Mouse (Mus musculus) hindbrain, postnatal 0 days (tissue): Measurements from ENCODE around the gene Top2a. TPM values are rescaled to one million over a fixed set of nuclear protein-coding genes. Genes with fewer than 3 reads are reported as not detected.

ENCODE experiments used
- ATAC-seq: fragments of 200-750 bp; cut with Nextera tagmentation; 2 replicates; pipeline ENCODE4 v1.8.0; 2017; ENCODE audit warnings: mild to moderate bottlenecking, moderate TSS enrichment, moderate library complexity
- DNase-seq: peaks from one replicate; pipeline ENCODE4 v3.0.0-alpha.2; 2015; ENCODE audit warnings: low spot score
- H3K27ac ChIP-seq: fragments of 300-500 bp; sonication (generic); 2 replicates; pipeline ENCODE4 v1.5.1; 2014; ENCODE audit warnings: mild to moderate bottlenecking
- H3K27me3 ChIP-seq: fragments of 300-500 bp; sonication (generic); 2 replicates; pipeline ENCODE4 v1.6.1; 2014; ENCODE audit warnings: low read length, mixed read lengths; ENCODE audit not compliant: insufficient read depth
- H3K36me3 ChIP-seq: fragments of 300-500 bp; sonication (generic); 2 replicates; pipeline ENCODE4 v1.6.1; 2014; ENCODE audit warnings: low read length, mixed read lengths; ENCODE audit not compliant: insufficient read depth
- H3K4me1 ChIP-seq: fragments of 300-500 bp; sonication (generic); 2 replicates; pipeline ENCODE4 v1.6.1; 2014; ENCODE audit warnings: antibody characterized with exemption, low read length, mixed read lengths; ENCODE audit not compliant: insufficient read depth
- H3K4me2 ChIP-seq: fragments of 300-500 bp; sonication (generic); 2 replicates; pipeline ENCODE4 v1.6.1; 2014; ENCODE audit warnings: low read depth, mild to moderate bottlenecking, low read length, moderate library complexity, mixed read lengths
- H3K4me3 ChIP-seq: fragments of 300-500 bp; sonication (generic); 2 replicates; pipeline ENCODE4 v1.5.1; 2014; ENCODE audit warnings: low read length
- H3K9ac ChIP-seq: fragments of 300-500 bp; sonication (generic); replicated peaks from 2 replicates; pipeline ENCODE4 v1.6.1; 2014; ENCODE audit warnings: mild to moderate bottlenecking, low read length, moderate library complexity, mixed read lengths
- H3K9me3 ChIP-seq: fragments of 300-500 bp; sonication (generic); 2 replicates; pipeline ENCODE4 v1.6.1; 2016; ENCODE audit warnings: low read length, mixed read lengths
- CTCF ChIP-seq: IDR thresholded peaks from 2 replicates; pipeline ENCODE4 v1.5.1; 2016; ENCODE audit warnings: antibody characterized with exemption, control low read depth, low read depth
- WGBS: fragments of 180-500 bp; shearing (Covaris S2); extraction: QIAGEN DNeasy Blood & Tissue Kit; methylation state at CpG from one replicate; pipeline ENCODE4 v1.1.7; 2014; 5-methylcytosine and 5-hydroxymethylcytosine counted together
- polyA plus RNA-seq: library from polyadenylated mRNA; unstranded; fragments of >200 nt; fragmentation: Nextera tagmentation; extraction: Ambion mirVana; gene quantifications from 2 replicates; pipeline ENCODE4 v1.2.1, GENCODE M21; 2015
- total RNA-seq: library from RNA; depleted of rRNA; stranded (reverse); fragments of >200 nt; gene quantifications from 2 replicates; pipeline ENCODE4 v1.2.3, GENCODE M21; 2014

Gene Top2a
- total and polyA plus RNA-seq, 2 experiments from 2014 or later = 34.2 to 44.4 TPM

DNA sequence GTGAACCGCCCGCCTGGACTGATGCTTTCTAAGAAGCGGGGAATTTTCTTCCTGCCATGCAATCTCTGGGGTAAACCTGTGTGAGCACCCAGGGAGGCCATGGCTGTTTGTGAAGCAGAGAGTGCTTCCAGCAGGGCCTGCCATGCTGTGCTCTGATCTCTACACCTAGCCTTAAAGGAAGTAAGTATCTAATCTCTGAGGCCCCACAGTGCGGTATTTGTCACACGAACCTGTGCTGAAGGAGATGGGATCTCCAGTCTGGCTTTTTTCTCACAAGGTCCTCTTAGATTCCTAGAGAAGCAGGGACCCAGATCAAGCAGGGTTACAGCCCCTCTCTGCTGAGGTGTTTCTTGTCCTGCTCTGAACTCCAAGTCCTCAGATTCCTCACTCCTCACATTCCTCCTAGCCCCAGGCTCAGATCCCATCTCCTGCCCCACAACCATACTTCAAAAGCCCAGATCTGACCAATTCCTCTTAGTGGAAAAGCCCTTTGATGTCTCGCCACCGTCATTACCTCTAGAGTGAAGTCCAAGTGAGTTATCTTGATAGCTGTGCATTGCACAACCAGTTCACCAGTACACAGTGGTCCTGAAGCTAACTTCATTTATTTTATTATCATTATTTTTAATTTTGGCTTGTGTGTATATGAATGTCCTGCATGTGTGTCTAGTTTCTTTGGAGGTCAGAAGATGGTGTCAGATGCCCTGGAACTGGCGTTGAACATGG lies 39.6 kb upstream of the Top2a start:
- no peak for TF ChIP-seq CTCF
- Histone ChIP-seq H3K27ac (no peak overlapping the region), H3K9me3 (no peaks in the 10 kb centered on the region; the same call in 1 of the 2 replicates), H3K9ac (no peak overlapping the region), H3K4me2 (no peak overlapping the region), H3K27me3 (no peaks in the 10 kb centered on the region), H3K4me1 (no peaks in the 10 kb centered on the region), H3K36me3 (no peaks in the 10 kb centered on the region), H3K4me3 (no peak overlapping the region)
- DNase-seq (no peak), ATAC-seq (no peak)
- 50% methylated on average over 8 of the region's 8 CpGs for WGBS

DNA sequence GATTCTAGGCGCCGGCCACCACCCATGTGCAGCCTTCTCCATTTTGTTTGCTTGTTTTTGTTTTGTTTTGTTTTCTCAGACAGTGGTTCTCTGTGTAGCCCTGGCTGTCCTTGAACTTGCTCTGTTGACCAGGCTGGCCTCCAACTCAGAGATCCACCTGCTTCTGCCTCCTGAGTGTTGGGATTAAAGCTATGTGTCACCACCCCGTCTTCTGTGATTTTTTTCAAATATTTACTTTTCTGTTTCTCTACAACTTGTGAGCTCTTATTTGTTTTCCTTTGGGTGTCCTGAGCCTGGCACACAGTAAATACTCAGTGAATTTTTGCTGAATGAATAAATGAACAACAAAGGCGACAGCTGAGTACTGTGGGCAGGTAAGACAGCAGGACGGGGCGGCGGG lies 38.7 kb upstream of the Top2a start:
- ATAC-seq = no peak
- Histone ChIP-seq H3K4me3 (no peak overlapping the region), H3K36me3 (no peaks in the 10 kb centered on the region), H3K27ac (no peak overlapping the region), H3K4me2 (no peak overlapping the region), H3K9ac (no peak overlapping the region), H3K27me3 (no peaks in the 10 kb centered on the region), H3K9me3 (no peaks in the 10 kb centered on the region; the same call in 1 of the 2 replicates), H3K4me1 (no peaks in the 10 kb centered on the region)
- TF ChIP-seq CTCF = no peak
- 82% methylated on average over 7 of the region's 7 CpGs for WGBS
- DNase-seq = no peak

DNA sequence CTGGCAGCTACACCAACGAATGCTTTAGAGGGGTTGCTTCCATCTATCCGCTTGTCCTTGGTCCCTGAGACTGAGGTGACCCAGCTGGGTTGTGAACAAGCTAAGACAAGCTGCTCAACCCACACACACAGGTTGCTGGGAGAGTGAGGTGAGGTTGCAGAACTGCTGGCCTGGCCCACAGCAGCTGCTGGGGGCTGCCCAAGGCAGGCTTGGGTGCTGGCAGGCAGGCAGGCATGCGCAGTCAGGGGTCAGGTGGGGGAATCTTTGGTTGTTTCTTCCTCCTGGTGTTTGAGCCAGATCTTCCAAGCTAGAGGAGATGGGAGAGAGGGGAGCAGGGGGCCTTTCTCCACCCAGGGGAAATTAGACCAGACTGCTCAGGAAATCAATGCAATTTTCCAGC lies 36.4 kb upstream of the Top2a start:
- WGBS = 93% methylated on average over 3 of the region's 3 CpGs
- TF ChIP-seq CTCF = no peak
- no peaks in the 10 kb centered on the region for H3K36me3 ChIP-seq
- H3K4me1 ChIP-seq = no peaks in the 10 kb centered on the region
- H3K27ac ChIP-seq = no peak overlapping the region
- DNase-seq (no peak), ATAC-seq (no peak)
- H3K9me3 ChIP-seq = no peaks in the 10 kb centered on the region; the same call in 1 of the 2 replicates
- H3K27me3 ChIP-seq = no peaks in the 10 kb centered on the region
- H3K4me2 ChIP-seq = no peak overlapping the region
- no peak overlapping the region for H3K4me3 ChIP-seq
- H3K9ac ChIP-seq = no peak overlapping the region

DNA sequence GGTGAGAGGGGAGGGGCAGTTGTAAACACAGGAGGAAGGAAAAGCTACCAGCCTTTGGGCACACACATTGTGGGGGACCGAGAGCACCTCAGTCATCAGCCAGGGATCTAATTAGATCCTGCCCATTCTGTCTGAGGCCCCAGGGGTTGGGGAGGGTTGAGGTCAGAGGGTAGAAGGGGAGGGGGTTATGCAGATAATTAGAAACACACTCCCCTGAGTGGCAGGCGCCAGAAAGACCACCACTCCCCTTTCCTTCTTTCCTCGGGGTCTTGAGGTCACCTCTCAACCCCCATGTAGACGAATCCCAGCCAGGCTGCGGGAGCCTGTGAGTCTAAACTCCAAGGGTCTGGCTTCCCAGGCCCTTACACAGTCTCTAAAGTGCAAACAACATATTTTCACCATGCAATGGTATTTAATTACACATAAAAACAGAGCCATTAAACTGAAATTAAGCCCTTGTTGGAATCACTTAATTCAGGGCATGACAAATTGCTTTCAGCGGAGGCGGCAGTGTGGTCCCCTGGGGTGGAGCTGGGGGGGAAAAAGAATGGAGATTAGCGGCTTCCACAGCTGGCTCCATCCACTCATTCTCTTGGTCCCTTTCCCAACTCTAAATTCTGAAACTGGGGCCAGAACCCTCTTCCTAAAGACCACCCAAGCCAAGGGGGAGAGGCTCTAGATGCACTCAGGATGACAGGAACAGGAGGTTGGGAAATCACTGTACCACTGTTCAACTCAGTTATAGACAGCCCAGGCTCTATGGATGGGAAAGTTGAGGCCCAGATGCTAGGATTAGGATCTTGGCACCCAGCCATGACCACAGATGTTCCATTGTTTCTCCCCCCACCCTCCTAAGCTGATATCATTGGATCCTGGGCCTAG lies 31.8 kb upstream of the Top2a start:
- Histone ChIP-seq H3K4me2 (no peak overlapping the region), H3K27me3 (no peaks in the 10 kb centered on the region), H3K4me3 (no peak overlapping the region), H3K27ac (no peak overlapping the region), H3K36me3 (no peaks in the 10 kb centered on the region), H3K4me1 (no peaks in the 10 kb centered on the region), H3K9ac (no peak overlapping the region), H3K9me3 (no peaks in the 10 kb centered on the region; the same call in 1 of the 2 replicates)
- no peak for ATAC-seq
- no peak for DNase-seq
- WGBS = 18% methylated on average over 8 of the region's 8 CpGs
- TF ChIP-seq CTCF = no peak

DNA sequence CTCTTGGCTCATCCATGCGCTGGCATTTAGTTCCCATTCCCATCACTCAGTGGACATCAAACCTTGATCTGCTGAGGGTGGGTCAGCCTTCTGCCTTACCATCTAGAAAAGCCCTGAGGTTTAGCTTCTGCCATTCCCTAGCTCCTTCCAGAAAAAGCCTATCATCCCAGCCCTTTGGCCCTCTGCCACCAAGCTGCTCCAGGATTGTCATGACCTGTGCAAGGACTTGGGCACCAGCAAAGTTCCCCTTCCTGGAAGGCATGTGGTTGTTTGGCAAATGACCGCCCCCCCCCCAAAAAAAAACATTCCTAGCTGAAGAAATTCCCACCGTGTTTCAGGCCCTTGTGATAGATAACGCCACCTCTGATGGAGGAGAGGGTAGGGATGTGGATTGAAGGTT lies 31.2 kb upstream of the Top2a start:
- WGBS = 54% methylated on average over 4 of the region's 4 CpGs

DNA sequence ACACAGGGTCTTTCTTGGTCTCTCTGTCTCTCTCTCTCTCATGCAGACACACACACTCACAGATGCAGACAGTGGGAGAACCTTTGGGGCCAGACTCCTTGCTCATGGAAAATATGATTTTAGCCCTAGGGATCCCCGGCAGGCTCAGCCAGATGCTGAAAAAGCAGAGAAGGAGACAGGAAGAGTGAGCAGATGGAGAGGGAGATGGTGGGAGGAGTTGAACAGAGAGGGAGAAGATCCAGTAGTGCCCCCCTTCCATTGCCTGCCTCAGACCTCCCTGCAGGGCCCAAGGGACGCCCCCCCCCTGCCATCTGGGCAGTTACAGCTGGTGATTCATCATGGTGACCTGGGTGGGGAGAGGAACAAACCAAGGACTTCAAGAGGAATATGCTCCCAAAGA lies 23.7 kb upstream of the Top2a start:
- 0 out of 2 replicates have a peak, but pooled peaks have one; percentile 29 for ATAC-seq
- H3K4me3 ChIP-seq = no peak overlapping the region
- H3K27me3 ChIP-seq = no peaks in the 10 kb centered on the region
- no peak overlapping the region for H3K9ac ChIP-seq
- no peaks in the 10 kb centered on the region for H3K4me1 ChIP-seq
- no peak for TF ChIP-seq CTCF
- DNase-seq = no peak
- H3K9me3 ChIP-seq = no peaks in the 10 kb centered on the region
- WGBS = 45% methylated on average over 2 of the region's 2 CpGs
- H3K4me2 ChIP-seq = no peak overlapping the region
- H3K36me3 ChIP-seq = no peaks in the 10 kb centered on the region
- peak overlapping the region; percentile 41; the same call in 1 of the 2 replicates for H3K27ac ChIP-seq

More for the DNA sequence above, 31.2 kb upstream of the Top2a start:
- Histone ChIP-seq H3K4me1 (no peaks in the 10 kb centered on the region), H3K36me3 (no peaks in the 10 kb centered on the region), H3K4me3 (no peak overlapping the region), H3K9me3 (no peaks in the 10 kb centered on the region; the same call in 1 of the 2 replicates), H3K4me2 (no peak overlapping the region), H3K9ac (no peak overlapping the region), H3K27ac (no peak overlapping the region), H3K27me3 (no peaks in the 10 kb centered on the region)
- ATAC-seq = no peak
- no peak for DNase-seq
- TF ChIP-seq CTCF = no peak
